Mouse (Mus musculus) bone marrow, adult 2 months (tissue): ENCODE results near the gene Tmem270. TPM values are rescaled to one million over a fixed set of nuclear protein-coding genes. Genes with fewer than 3 reads are reported as not detected.
"Not testable (repeated sequence)": the region's sequence is repeated elsewhere in the genome, so short reads cannot be mapped to it uniquely, and the experiment has no call there.

Experiments
- H3K27ac ChIP-seq: fragments of 200-500 bp; 2 replicates; pipeline ENCODE4 v1.5.1; 2012; ENCODE audit warnings: low read depth, mild to moderate bottlenecking, control low read depth, inconsistent platforms, low read length; ENCODE audit not compliant: control insufficient read depth, poor library complexity, insufficient read depth
- H3K4me1 ChIP-seq: fragments of 200-500 bp; 2 replicates; pipeline ENCODE4 v1.6.1; 2011; ENCODE audit warnings: low read length; ENCODE audit not compliant: control insufficient read depth, insufficient read depth
- H3K4me3 ChIP-seq: fragments of 200-500 bp; replicated peaks from 2 replicates; pipeline ENCODE3; 2011; ENCODE audit warnings: mild to moderate bottlenecking, low read depth, low read length, control low read depth; ENCODE audit not compliant: control insufficient read depth
- CTCF ChIP-seq: fragments of 200-500 bp; IDR thresholded peaks from 2 replicates; pipeline ENCODE4 v1.5.1; 2011; ENCODE audit warnings: low read length, control low read depth; ENCODE audit not compliant: control insufficient read depth, insufficient read depth
- POLR2A ChIP-seq: fragments of 200-500 bp; IDR thresholded peaks from 2 replicates; pipeline ENCODE4 v1.6.1; 2011; ENCODE audit warnings: low read depth, mild to moderate bottlenecking, control low read depth, low read length, borderline replicate concordance; ENCODE audit not compliant: control insufficient read depth
- WGBS: fragments of 180-500 bp; shearing (Covaris S2); methylation state at CpG from one replicate; pipeline ENCODE4 v1.1.7; 2018; 5-methylcytosine and 5-hydroxymethylcytosine counted together
- polyA plus RNA-seq: library from polyadenylated mRNA; stranded (reverse); fragments of >200 nt; gene quantifications from 2 replicates; pipeline ENCODE4 v1.2.4, GENCODE M21; 2011; ENCODE audit warnings: low replicate concordance; ENCODE audit not compliant: missing spikeins, insufficient read depth, insufficient read length

The Tmem270 gene
- polyA plus RNA-seq, 1 experiment = not detected

DNA sequence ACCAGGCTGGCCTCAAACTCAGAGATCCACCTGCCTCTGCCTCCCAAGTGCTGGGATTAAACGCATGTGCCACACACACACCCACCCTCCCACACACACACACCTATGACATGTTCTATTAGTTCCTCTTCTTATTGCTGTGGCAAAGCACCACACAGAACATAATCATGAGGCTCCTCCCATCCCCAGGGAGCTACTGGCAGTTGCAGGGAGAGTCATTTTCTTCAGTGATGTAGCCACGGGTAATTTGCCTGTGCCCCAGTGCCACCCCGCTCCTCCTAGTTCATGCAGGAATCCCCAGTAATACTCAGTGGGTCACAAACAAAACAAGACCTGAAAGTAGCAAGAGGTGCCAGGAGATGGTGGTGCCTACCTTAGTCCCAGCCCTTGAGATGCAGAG lies 28.1 kb upstream of the Tmem270 start:
- WGBS = 49% methylated on average over 3 of the region's 3 CpGs
- Histone ChIP-seq H3K4me3 (no peak overlapping the region), H3K27ac (no peak overlapping the region), H3K4me1 (no peaks in the 10 kb centered on the region)
- TF ChIP-seq CTCF = no peak
- no peak for TF ChIP-seq POLR2A

DNA sequence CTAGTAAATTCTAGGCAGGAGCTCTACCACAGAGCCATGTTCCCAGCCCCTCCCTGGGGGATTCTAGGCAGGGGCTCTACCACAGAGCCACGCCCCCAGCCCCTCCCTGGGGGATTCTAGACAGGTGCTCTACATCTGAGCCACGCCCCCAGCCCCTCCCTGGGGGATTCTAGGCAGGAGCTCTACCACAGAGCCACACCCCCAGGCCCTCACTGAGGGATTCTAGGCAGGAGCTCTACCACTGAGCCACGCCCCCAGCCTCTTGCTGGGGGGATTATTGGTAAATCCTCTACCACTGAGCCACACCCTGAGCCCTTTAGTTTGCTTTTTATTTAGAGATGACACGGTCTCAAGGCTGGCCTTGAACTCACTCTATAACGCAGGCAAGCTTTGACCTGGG lies 27.2 kb upstream of the Tmem270 start:
- not testable (repeated sequence) for H3K4me3 ChIP-seq, H3K27ac ChIP-seq, H3K4me1 ChIP-seq
- WGBS = 91% methylated on average over 5 of the region's 5 CpGs

DNA sequence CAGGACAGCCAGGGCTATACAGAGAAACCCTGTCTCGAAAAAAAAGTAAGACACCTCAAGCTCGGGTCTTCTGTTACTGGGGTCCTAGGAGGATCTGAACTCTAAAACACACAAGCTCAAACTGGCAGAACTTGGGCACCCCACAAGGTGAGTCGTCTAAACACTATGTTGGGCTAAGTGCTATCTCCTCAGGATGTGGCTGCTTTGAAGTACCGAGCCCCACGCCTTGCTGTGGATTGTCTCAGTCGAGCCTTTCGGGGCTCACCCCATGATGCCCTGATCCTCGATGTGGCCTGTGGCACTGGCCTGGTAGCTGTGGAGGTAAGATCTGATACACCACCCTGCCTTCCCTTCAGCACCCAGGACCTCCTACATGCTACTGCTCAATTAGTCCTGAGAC lies 26.7 kb upstream of the Tmem270 start:
- H3K4me3 ChIP-seq = peak overlapping the region; percentile 48
- WGBS = 71% methylated on average over 8 of the region's 8 CpGs
- peak overlapping the region; percentile 30; the same call in 1 of the 2 replicates for H3K27ac ChIP-seq

GRCm38 (mm10) chr5:134932903-134933276 lies 26.4 kb upstream of the Tmem270 start:
- peak overlapping the region; percentile 90 for H3K27ac ChIP-seq
- 30% methylated on average over 9 of the region's 9 CpGs for WGBS
- H3K4me3 ChIP-seq = peak overlapping the region; percentile 85

More for the DNA sequence above, 26.7 kb upstream of the Tmem270 start:
- no peaks in the 10 kb centered on the region for H3K4me1 ChIP-seq
- TF ChIP-seq POLR2A (no peak), CTCF (no peak)

GRCm38 (mm10) chr5:134932179-134932902 lies 25.8 kb upstream of the Tmem270 start, which contains the start of gene Mettl27:
Mettl27 (plus strand) TSS chr5:134932368.
- no peak for TF ChIP-seq CTCF
- TF ChIP-seq POLR2A = peak; percentile 49; the same call in 1 of the 2 replicates
- peak within 1 kb of the TSS; percentile 85 for H3K4me3 ChIP-seq
- peak within 1 kb of the TSS; percentile 90 for H3K27ac ChIP-seq
- under 1% methylated on average over 41 of the region's 41 CpGs for WGBS
- H3K4me1 ChIP-seq = no peaks in the 10 kb centered on the region

More at GRCm38 (mm10) chr5:134932903-134933276, 26.4 kb upstream of the Tmem270 start:
- no peak for TF ChIP-seq POLR2A
- TF ChIP-seq CTCF = peak; percentile 25; the same call in 1 of the 2 replicates
- no peaks in the 10 kb centered on the region for H3K4me1 ChIP-seq

GRCm38 (mm10) chr5:134929988-134930387 lies 23.5 kb upstream of the Tmem270 start:
- TF ChIP-seq CTCF (no peak), POLR2A (no peak)
- 90% methylated on average over 2 of the region's 2 CpGs for WGBS
- Histone ChIP-seq H3K4me3 (no peak overlapping the region), H3K4me1 (no peaks in the 10 kb centered on the region), H3K27ac (no peak overlapping the region)

- no peak overlapping the region for H3K27ac ChIP-seq
- 92% methylated on average over 4 of the region's 4 CpGs for WGBS
- H3K4me1 ChIP-seq = no peaks in the 10 kb centered on the region; the same call in 1 of the 2 replicates
- no peak for TF ChIP-seq POLR2A
- no peak for TF ChIP-seq CTCF
- no peak overlapping the region for H3K4me3 ChIP-seq
Measured at GRCm38 (mm10) chr5:134926726-134927125, 20.2 kb upstream of the Tmem270 start.

GRCm38 (mm10) chr5:134923141-134923540 lies 16.6 kb upstream of the Tmem270 start:
- peaks cover 6% of the 10 kb centered on the region for H3K4me1 ChIP-seq
- no peak for TF ChIP-seq CTCF
- TF ChIP-seq POLR2A = no peak
- no peak overlapping the region for H3K27ac ChIP-seq
- 67% methylated on average over 6 of the region's 6 CpGs for WGBS
- H3K4me3 ChIP-seq = no peak overlapping the region

- peaks cover 6% of the 10 kb centered on the region for H3K4me1 ChIP-seq
- no peak overlapping the region for H3K4me3 ChIP-seq
- 59% methylated on average over 8 of the region's 8 CpGs for WGBS
- TF ChIP-seq POLR2A = no peak
- TF ChIP-seq CTCF = no peak
- peak overlapping the region; percentile 90 for H3K27ac ChIP-seq
Measured at GRCm38 (mm10) chr5:134921106-134921505, 14.6 kb upstream of the Tmem270 start.
